Mouse (Mus musculus): ENCODE measurements at regions not wholly inside any gene's neighbourhood (a gene's known extent, or its start where the extent isn't known, plus 50 kb on each side); places are given as distances from the start of the nearest gene placed in this dataset.
A peak's percentile ranks its signal among the peaks of the same experiment; 100 is the strongest.

DNA sequence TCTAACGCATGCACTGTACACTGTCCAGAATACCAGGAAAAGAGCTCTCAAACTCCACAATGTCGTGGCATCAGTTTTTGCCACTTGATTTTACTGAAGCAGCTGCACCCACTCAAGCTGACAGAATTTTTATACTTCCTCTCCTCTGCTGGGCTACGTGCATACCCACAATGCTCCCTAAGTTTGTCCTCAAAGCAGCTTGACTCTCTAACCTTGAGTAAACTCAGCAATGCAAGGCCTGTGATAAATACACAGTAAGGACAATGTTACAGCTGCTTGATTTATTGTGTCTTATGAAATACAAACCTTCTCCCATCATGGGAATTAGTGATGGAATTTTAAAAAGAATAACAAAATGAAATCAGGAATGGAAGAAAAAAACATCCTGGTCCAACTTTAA lies 129.7 kb downstream of the Trmt11 start:
- no peak overlapping the region for H3K27ac ChIP-seq (replicated peaks; ENCODE audit: low read depth, low read length)
- no peak overlapping the region for H3K4me2 ChIP-seq (ENCODE audit: low read depth, low read length)
- H3K4me1 ChIP-seq (ENCODE audit: control insufficient read depth, insufficient read depth, low read length): no peaks in the 10 kb centered on the region
- ATAC-seq (ENCODE audit: low read depth) (no peak), DNase-seq (ENCODE audit: low spot score) (no peak)
- H3K36me3 ChIP-seq (ENCODE audit: control insufficient read depth, insufficient read depth, low read length): no peaks in the 10 kb centered on the region
- H3K4me3 ChIP-seq (ENCODE audit: low read depth, low read length): no peak overlapping the region
- WGBS: 65% methylated on average over 3 of the region's 3 CpGs
- H3K27me3 ChIP-seq (replicated peaks; ENCODE audit: control insufficient read depth, insufficient read depth, low read length): no peaks in the 10 kb centered on the region
- H3K9me3 ChIP-seq (ENCODE audit: control insufficient read depth, low read length): no peaks in the 10 kb centered on the region
- no peak overlapping the region for H3K9ac ChIP-seq (ENCODE audit: low read depth, low read length)

DNA sequence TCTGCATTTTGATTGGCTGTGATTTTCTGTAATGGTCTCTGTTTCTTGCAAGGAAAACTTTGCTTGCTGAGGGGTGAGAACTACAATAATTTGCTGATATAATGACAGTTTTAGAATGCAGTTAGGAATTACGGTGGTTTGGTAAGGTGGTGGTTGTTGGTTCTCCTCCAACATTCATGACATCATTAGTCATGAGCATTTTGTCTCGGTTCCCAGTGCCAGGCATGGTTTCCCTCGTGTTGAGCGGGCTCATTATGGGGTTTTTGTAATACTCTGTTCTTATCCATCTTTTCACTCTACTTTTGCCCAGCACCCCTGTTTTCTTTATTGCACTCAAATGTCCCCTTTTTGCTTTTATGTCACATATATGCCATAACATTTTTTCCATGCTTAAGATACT lies 149.9 kb downstream of the Trmt11 start:
- Histone ChIP-seq H3K4me2 (ENCODE audit: low read depth, low read length) (no peak overlapping the region), H3K9ac (ENCODE audit: low read depth, low read length) (no peak overlapping the region), H3K36me3 (ENCODE audit: control insufficient read depth, insufficient read depth, low read length) (no peaks in the 10 kb centered on the region), H3K4me3 (ENCODE audit: low read depth, low read length) (no peak overlapping the region), H3K27ac (replicated peaks; ENCODE audit: low read depth, low read length) (no peak overlapping the region), H3K27me3 (replicated peaks; ENCODE audit: control insufficient read depth, insufficient read depth, low read length) (no peaks in the 10 kb centered on the region), H3K9me3 (ENCODE audit: control insufficient read depth, low read length) (no peaks in the 10 kb centered on the region), H3K4me1 (ENCODE audit: control insufficient read depth, insufficient read depth, low read length) (no peaks in the 10 kb centered on the region)
- DNase-seq (ENCODE audit: low spot score) (no peak), ATAC-seq (ENCODE audit: low read depth) (no peak)
- 79% methylated on average over 4 of the region's 4 CpGs for WGBS

DNA sequence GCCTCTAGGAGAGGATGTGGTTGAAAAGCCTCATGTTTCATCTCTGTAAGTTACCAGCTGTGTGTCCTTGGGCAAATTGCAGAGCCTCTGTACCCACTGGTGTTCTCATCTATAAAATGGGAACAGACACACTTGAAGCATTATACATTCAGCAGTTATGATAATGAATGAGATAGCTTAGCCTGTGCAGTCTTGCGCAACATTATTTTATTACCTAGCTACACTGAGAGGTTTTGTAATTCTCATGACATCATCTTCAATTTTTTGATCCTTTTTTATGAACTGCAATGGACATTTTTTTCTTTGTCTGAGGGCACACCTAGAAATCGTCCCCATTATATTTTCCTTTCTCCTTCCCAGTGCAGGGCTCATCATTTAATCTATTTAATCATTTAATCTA lies 153.5 kb downstream of the Trmt11 start:
- Histone ChIP-seq H3K9me3 (ENCODE audit: control insufficient read depth, low read length) (no peaks in the 10 kb centered on the region), H3K36me3 (ENCODE audit: control insufficient read depth, insufficient read depth, low read length) (no peaks in the 10 kb centered on the region), H3K4me2 (ENCODE audit: low read depth, low read length) (no peak overlapping the region), H3K4me1 (ENCODE audit: control insufficient read depth, insufficient read depth, low read length) (no peaks in the 10 kb centered on the region), H3K27ac (replicated peaks; ENCODE audit: low read depth, low read length) (no peak overlapping the region), H3K4me3 (ENCODE audit: low read depth, low read length) (no peak overlapping the region), H3K9ac (ENCODE audit: low read depth, low read length) (no peak overlapping the region), H3K27me3 (replicated peaks; ENCODE audit: control insufficient read depth, insufficient read depth, low read length) (no peaks in the 10 kb centered on the region)
- ATAC-seq (ENCODE audit: low read depth) (no peak), DNase-seq (ENCODE audit: low spot score) (no peak)
- 74% methylated on average over 2 of the region's 2 CpGs for WGBS

DNA sequence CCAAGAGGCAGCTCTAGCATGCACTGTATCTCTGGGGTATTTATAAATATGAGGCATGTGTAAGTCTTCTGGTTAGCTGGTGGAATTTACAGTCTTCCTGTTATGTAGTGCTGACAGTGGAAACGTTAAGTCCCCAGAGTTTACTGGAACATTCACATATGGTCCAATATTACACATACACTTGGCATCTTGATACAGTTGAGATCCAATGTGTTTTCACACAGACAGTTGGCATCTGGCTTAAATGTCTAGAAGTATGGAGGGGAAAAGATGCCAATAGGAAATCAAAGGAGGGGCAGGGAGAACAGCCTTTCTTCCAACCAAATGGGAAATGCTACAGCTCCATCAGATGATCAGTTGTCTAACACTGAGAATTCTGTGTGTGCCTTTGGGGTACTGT lies 154.0 kb downstream of the Trmt11 start:
- Histone ChIP-seq H3K27ac (replicated peaks; ENCODE audit: low read depth, low read length) (no peak overlapping the region), H3K27me3 (replicated peaks; ENCODE audit: control insufficient read depth, insufficient read depth, low read length) (no peaks in the 10 kb centered on the region), H3K4me2 (ENCODE audit: low read depth, low read length) (no peak overlapping the region), H3K4me3 (ENCODE audit: low read depth, low read length) (no peak overlapping the region), H3K4me1 (ENCODE audit: control insufficient read depth, insufficient read depth, low read length) (no peaks in the 10 kb centered on the region), H3K36me3 (ENCODE audit: control insufficient read depth, insufficient read depth, low read length) (no peaks in the 10 kb centered on the region), H3K9ac (ENCODE audit: low read depth, low read length) (no peak overlapping the region), H3K9me3 (ENCODE audit: control insufficient read depth, low read length) (no peaks in the 10 kb centered on the region)
- DNase-seq (ENCODE audit: low spot score): peak; percentile 52
- no peak for ATAC-seq (ENCODE audit: low read depth)
- WGBS: 54% methylated on average over 1 of the region's 1 CpGs

DNA sequence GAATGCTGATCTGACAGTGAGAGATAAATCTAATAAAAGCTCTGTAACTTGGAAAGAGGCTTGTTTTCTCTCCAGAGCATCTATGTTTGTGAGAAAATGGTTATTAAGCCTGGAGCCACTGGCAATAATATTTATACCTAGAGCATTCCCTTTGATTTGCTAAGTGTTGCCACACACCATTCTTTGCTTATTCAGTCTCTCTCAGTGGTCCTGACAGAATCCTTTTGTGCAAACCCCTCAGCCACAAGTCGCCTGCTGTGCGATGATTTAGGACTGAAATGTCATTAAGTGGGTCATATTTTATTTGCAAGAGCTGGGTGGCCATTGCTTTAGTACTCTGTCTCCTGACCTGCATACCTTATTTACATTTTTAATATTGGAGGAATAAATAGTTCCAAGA lies 160.7 kb downstream of the Trmt11 start:
- no peak overlapping the region for H3K27ac ChIP-seq (replicated peaks; ENCODE audit: low read depth, low read length)
- no peak for DNase-seq (ENCODE audit: low spot score)
- no peaks in the 10 kb centered on the region for H3K9me3 ChIP-seq (ENCODE audit: control insufficient read depth, low read length)
- no peak for ATAC-seq (ENCODE audit: low read depth)
- H3K27me3 ChIP-seq (replicated peaks; ENCODE audit: control insufficient read depth, insufficient read depth, low read length): no peaks in the 10 kb centered on the region
- 51% methylated on average over 2 of the region's 2 CpGs for WGBS
- no peak overlapping the region for H3K4me3 ChIP-seq (ENCODE audit: low read depth, low read length)
- no peaks in the 10 kb centered on the region for H3K36me3 ChIP-seq (ENCODE audit: control insufficient read depth, insufficient read depth, low read length)
- H3K4me1 ChIP-seq (ENCODE audit: control insufficient read depth, insufficient read depth, low read length): no peaks in the 10 kb centered on the region
- H3K9ac ChIP-seq (ENCODE audit: low read depth, low read length): no peak overlapping the region
- no peak overlapping the region for H3K4me2 ChIP-seq (ENCODE audit: low read depth, low read length)

DNA sequence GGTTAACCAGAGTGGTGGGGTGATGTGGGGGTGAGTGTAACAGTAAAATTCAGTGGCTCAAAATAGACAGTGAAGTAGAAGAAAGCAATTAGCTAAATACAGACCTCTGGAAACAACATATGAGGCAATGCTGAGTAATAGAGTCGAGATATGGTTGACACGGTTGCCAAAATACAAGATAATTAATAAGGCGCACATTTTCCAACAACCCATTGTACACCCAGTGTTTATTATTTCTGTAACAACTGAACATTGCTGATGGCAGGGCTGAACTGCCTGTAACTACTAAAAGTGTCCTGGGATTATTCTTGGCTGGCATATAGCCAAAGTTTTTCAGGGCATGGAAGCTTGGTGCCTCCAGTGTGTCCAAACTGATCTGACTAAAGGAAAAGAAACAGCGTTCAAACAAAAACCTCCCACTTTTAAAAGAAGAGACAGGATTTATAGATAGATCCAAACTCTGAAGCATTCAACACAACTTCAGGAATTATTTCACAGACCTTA lies 174.1 kb downstream of the Trmt11 start:
- no peak overlapping the region for H3K9ac ChIP-seq (ENCODE audit: low read depth, low read length)
- ATAC-seq (ENCODE audit: low read depth) (no peak), DNase-seq (ENCODE audit: low spot score) (no peak)
- WGBS: 72% methylated on average over 4 of the region's 4 CpGs
- H3K4me1 ChIP-seq (ENCODE audit: control insufficient read depth, insufficient read depth, low read length): no peaks in the 10 kb centered on the region
- H3K36me3 ChIP-seq (ENCODE audit: control insufficient read depth, insufficient read depth, low read length): no peaks in the 10 kb centered on the region
- no peak overlapping the region for H3K4me2 ChIP-seq (ENCODE audit: low read depth, low read length)
- no peaks in the 10 kb centered on the region for H3K9me3 ChIP-seq (ENCODE audit: control insufficient read depth, low read length)
- H3K4me3 ChIP-seq (ENCODE audit: low read depth, low read length): no peak overlapping the region
- H3K27me3 ChIP-seq (replicated peaks; ENCODE audit: control insufficient read depth, insufficient read depth, low read length): no peaks in the 10 kb centered on the region
- no peak overlapping the region for H3K27ac ChIP-seq (replicated peaks; ENCODE audit: low read depth, low read length)

DNA sequence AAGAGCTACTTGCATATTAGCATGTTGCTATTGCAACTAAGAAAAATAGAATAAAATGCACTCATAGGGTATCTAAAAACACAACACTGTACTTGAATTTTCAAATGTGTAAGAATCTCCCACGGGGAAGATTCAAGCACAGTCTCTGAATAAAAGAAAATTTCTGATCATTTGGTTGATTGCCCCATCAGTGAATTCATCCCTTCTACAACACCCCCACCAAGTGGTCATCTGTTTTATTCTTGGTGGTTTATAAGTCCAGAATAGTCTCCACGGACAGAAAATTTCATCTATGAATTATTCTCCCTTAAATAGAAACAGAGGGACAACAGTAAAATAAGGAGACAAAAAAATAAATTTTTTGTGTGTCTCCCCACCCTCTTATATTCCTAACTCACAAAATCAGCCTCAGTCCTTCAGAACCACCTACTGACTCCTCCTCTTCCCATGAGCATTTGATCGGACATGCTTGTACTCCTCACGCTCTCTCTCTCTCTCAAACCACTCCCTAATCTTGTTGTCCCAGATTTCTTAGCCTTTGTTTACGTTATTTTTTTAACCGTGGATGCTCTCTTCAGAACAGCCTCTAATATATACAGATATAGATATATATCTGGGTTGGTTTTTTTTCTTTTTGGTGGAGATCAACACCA lies 181.0 kb downstream of the Trmt11 start:
- no peak overlapping the region for H3K27ac ChIP-seq (replicated peaks; ENCODE audit: low read depth, low read length)
- no peak overlapping the region for H3K4me2 ChIP-seq (ENCODE audit: low read depth, low read length)
- 36% methylated on average over 6 of the region's 6 CpGs for WGBS
- DNase-seq (ENCODE audit: low spot score) (peak; percentile 65), ATAC-seq (ENCODE audit: low read depth) (no peak)
- no peaks in the 10 kb centered on the region for H3K27me3 ChIP-seq (replicated peaks; ENCODE audit: control insufficient read depth, insufficient read depth, low read length)
- H3K4me3 ChIP-seq (ENCODE audit: low read depth, low read length): no peak overlapping the region
- H3K36me3 ChIP-seq (ENCODE audit: control insufficient read depth, insufficient read depth, low read length): no peaks in the 10 kb centered on the region
- no peaks in the 10 kb centered on the region for H3K9me3 ChIP-seq (ENCODE audit: control insufficient read depth, low read length)
- no peaks in the 10 kb centered on the region for H3K4me1 ChIP-seq (ENCODE audit: control insufficient read depth, insufficient read depth, low read length)
- no peak overlapping the region for H3K9ac ChIP-seq (ENCODE audit: low read depth, low read length)

DNA sequence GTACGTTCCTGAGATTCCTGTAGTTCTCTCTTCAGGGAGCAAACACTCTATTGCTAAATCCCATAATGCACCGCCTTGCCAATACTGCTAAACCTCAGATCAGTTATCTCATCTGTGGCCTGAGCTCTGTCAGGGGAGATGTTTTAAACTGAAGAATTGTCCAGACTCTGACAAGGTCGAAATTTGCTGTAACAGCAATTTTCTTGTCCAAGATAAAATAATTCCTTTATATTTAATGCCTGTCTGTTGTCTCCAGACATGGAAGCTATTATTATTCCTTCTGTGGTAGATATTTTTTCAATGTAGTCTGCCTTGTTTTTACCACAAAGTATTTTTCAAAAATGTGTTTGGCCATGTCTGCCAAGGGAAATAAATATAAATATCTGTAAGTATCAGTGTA lies 184.2 kb downstream of the Trmt11 start:
- no peak overlapping the region for H3K4me3 ChIP-seq (ENCODE audit: low read depth, low read length)
- 0 out of 2 replicates have a peak, but pooled peaks have one; percentile 33 for ATAC-seq (ENCODE audit: low read depth)
- WGBS: 48% methylated on average over 3 of the region's 3 CpGs
- H3K9me3 ChIP-seq (ENCODE audit: control insufficient read depth, low read length): no peaks in the 10 kb centered on the region
- H3K27ac ChIP-seq (replicated peaks; ENCODE audit: low read depth, low read length): no peak overlapping the region
- DNase-seq (ENCODE audit: low spot score): peak; percentile 52
- H3K27me3 ChIP-seq (replicated peaks; ENCODE audit: control insufficient read depth, insufficient read depth, low read length): no peaks in the 10 kb centered on the region
- no peaks in the 10 kb centered on the region for H3K36me3 ChIP-seq (ENCODE audit: control insufficient read depth, insufficient read depth, low read length)
- no peaks in the 10 kb centered on the region for H3K4me1 ChIP-seq (ENCODE audit: control insufficient read depth, insufficient read depth, low read length)
- no peak overlapping the region for H3K9ac ChIP-seq (ENCODE audit: low read depth, low read length)
- no peak overlapping the region for H3K4me2 ChIP-seq (ENCODE audit: low read depth, low read length)

DNA sequence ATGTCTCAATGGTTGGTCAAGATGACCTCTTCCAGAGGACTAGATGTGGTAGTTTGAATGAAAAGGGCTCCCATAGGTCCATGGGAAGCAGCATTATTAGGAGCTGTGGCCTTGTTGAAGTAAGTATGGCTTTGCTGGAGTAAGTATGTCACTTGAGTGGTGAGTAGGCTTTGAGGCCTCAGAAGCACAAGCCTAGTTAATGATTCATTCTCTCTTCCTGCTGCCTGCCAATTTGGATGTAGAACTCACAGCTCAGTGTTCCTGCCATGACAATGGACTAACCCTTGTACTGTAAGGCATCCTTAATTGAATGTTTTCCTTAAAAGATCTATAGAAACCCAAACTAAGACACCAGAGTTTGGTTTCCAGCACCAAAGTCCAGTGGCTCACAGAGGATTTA lies 188.8 kb downstream of the Trmt11 start:
- DNase-seq (ENCODE audit: low spot score) (no peak), ATAC-seq (ENCODE audit: low read depth) (no peak)
- Histone ChIP-seq H3K36me3 (ENCODE audit: control insufficient read depth, insufficient read depth, low read length) (no peaks in the 10 kb centered on the region), H3K4me1 (ENCODE audit: control insufficient read depth, insufficient read depth, low read length) (no peaks in the 10 kb centered on the region), H3K9me3 (ENCODE audit: control insufficient read depth, low read length) (no peaks in the 10 kb centered on the region), H3K4me3 (ENCODE audit: low read depth, low read length) (no peak overlapping the region), H3K4me2 (ENCODE audit: low read depth, low read length) (no peak overlapping the region), H3K27me3 (replicated peaks; ENCODE audit: control insufficient read depth, insufficient read depth, low read length) (no peaks in the 10 kb centered on the region), H3K27ac (replicated peaks; ENCODE audit: low read depth, low read length) (no peak overlapping the region), H3K9ac (ENCODE audit: low read depth, low read length) (no peak overlapping the region)

Measured in embryonic facial prominence, embryonic 14.5 days (tissue).